Mouse (Mus musculus): ENCODE results near the gene Stk24.
A peak's percentile ranks its signal among the peaks of the same experiment; 100 is the strongest.

Gene Stk24

DNA sequence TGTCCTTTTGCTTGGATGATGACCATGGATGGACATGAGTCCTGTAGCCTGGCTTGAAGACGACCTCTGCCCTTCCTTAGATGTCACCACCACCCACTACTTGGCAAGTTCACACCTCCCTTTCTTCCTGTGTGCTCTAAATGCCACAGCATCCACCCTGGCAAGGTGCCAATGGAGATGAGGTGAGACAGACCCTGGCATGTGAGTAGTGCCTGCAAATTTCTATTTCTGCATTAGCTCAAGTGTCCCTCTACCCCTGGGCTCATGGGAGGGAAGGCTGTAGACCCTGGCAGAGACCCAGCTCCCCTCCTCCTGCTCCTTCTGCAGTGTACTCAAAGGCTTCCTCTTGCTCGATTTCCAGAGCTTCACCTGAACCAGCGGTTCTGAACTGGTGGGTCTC is 64.9 kb downstream of the Stk24 start:
- DNase-seq (ENCODE audit: low read depth, low spot score) = no peak

DNA sequence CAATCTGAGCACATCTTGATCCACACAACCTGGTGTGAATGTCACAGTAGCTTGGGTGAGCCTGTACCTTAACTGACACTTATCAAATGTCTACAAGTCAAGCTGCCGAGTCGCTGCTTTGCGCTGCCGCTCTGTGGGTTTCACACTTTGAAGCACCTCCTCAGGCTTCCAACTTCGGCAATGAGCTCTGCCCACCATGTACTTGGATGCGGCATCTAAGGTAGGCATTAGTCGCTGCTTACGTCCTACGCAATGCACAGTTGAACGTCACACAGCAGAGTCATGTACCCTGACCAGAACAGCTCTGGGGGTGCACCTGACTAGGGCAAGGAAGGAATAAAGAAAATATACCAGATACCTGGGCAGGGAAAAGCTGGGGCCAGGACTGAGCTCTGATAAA is 66.5 kb downstream of the Stk24 start:
- DNase-seq (ENCODE audit: low read depth, low spot score) = no peak

DNA sequence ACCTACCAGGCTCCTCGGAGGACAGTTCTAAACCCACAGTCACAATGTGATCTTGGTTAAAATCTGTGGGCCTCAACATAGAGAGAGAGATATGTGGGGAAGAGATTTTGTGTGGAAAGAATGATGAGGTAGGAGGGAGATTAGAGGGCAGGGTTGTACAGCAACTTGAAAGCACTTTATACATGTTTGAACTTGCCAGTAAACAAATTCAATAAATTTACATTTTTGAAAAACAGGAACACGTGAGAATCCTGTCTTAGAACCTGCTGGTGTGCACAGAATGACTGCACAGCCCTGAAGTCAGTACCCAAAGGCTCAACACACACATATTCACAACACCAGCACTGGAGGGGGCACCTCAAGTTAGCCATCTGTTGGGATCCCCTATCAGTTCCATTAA is 68.7 kb downstream of the Stk24 start:
- DNase-seq (ENCODE audit: low read depth, low spot score) = no peak

DNA sequence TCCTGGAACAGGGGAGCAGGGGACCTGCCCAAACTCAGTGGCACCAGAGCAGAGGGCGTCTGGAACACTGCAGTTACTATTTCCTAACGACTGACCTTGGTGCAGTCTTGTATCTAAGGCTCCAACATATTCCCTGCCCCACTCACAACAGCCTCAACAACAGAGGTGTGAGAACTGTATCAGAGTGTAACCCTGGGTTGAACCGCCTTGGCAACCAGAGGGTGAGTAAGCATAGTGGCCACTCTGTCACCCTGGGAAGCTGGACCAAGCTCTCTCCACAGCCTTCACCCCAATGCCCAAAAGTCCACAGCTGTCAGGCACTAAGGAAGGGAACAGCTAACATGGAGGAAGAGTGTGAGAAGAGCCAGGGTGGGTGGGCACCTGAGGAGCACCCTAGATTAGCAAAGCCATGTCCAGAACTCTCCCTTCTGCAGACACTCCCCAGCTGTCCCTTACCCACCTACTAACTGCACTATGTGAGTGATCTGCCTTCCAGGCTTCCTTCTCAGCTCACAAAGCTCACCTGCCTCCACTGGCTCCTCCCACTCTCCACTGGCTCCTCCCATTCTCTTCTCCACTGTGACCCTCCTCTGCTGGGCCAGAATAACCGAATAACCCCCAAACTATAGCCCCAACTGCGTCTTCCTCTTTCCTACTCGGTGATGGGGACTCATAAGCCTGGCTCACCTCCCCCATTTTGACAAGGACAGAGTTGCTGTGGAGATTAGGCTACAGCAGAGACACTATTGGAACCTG is 69.3 kb downstream of the Stk24 start:
- no peak for DNase-seq (ENCODE audit: low read depth, low spot score)

DNA sequence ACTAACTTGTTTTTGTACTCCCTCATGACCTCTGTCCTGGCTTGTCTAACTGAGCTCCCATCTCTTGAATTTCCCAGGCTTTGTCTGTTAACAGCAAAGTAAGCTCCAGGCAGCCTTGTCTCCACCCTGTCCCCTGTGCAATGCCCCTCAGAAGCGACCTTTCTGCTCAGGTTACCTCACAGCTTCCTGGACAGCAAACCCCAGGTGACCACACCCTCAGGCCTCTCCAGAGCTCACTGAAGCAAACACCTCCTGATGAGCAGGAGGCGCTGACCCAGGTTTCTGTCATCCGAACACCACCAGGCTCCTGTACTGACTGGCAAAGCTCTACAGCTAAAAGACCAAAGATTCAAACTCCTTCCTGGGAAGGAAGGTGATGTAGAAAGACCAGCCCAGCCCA is 69.9 kb downstream of the Stk24 start:
- no peak for DNase-seq (ENCODE audit: low read depth, low spot score)

DNA sequence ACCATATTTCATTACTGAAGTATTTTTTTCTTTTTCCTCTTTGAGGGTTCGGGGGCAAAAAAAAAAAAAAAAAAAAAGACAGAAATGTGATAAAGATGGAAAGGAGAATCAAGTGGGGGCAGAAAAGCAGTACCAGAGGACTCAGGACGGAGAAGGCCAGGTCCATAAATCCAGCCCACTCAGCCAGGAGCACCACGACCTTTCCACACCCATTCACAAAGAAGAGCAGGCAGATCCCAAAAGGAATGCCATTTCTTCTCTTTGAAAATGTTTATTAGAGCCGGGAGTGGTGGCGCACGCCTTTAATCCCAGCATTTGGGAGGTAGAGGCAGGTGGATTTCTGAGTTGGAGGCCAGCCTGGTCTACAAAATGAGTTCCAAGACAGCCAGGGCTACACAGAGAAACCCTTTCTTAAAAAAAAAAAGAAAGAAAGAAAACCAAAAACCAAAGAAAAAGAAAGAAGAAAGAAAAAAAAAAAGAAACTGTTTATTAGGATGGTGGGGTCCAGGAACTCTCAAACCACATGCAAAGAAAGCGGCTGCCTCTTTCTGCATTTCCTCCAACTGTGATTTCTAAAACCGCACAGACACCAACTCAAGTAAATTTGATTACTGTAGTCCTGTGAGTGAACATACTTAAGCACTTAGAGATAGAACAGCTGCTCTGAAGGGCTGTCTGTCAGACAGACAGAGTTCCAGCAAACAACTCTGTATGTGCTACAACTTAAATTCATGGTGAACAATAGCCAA is 74.3 kb downstream of the Stk24 start:
- DNase-seq (ENCODE audit: low read depth, low spot score) = peak; percentile 85

DNA sequence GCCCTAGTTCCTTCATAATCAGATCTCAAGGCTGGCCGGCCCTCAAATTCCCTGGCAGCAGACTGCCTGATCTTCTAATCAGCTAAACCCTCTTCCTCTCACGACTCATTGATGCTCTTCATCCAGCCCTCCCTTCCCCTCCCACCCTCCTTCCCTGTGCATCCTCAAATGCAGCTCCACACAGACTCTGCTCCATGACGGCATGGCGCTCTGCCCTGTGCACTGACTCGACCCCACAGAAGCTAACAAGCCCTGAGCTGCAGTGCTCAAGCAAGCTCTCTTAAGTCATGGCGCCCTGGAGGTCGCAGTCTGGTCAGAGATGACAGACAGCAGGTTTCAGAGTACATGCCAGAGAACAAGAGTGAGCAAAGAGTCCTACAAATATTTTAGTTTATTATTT is 75.3 kb downstream of the Stk24 start:
- DNase-seq (ENCODE audit: low read depth, low spot score) = no peak

DNA sequence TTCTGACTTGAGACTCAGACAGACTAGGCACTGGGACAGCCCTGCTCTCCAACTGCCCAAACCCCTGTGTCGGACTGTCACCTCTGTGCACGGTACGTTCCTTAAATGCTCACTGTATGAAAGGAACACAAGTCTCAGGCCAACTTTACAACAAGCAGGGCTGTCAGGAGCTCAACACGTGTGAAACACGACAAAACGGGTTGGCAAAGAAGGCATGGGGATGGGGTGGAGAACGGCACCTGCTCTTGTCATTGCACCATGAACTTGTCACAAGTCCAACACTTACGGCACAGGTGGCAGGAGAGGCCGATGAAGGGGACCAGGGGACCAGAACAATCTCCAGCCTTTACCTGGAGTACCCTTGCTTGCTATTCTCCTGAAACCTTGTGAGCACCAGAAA is 80.7 kb downstream of the Stk24 start:
- no peak for DNase-seq (ENCODE audit: low read depth, low spot score)

DNA sequence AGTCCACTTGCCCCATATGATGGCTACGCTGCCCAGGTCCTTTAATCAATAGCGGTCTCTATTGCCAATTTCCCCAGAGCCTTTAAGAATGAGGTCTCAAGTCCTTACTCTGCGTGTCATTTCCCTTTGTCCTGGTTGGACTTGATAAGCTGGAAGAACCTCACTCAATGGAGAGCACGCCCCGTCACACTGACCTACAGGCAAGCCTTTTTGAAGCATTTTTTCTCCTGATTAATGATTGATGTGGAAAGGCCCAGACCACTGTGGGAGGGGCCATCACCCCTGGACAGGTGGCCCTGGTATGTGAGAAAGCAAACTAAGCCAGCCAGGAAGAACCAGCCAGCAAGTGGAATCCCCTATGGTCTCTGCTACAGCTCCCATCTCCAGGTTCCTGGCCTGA is 81.3 kb downstream of the Stk24 start:
- no peak for DNase-seq (ENCODE audit: low read depth, low spot score)

DNA sequence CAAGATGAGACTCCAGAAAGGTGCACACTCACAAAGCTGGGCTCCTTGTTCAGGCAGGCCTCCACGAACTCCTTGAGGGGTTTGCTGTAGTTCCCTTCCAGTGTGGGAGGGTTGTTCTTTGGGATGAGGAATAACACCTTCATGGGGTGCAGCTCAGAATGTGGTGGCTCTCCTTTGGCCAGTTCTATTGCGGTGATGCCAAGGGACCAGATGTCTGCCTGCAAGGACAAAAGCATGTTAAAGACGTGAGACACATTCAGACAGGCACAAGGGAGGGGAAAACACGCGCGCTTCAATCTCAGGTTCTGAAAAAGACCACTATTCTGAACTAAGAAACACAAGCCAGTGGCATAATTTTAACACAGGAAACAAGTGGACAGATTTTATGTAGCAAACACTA is 82.7 kb downstream of the Stk24 start:
- no peak for DNase-seq (ENCODE audit: low read depth, low spot score)

DNA sequence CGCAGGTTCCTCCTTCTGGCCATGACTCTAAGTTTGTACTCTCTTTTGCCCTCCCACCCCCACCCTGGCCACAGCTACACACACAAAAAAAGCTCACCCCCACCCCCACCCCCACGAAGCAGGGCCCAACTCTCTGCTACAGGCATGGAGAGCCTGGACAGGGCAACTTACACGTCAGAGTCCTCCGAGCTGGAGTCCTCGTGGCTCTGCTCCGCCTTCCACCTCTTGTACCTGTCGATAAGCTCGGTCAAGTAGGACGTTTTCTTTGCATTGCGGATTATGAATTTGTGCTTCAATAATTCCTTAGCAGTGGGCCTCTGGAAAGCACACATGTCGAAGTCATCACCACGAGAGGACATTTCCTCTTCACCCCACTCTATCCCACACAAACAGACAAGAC is 85.3 kb downstream of the Stk24 start:
- no peak for DNase-seq (ENCODE audit: low read depth, low spot score)

DNA sequence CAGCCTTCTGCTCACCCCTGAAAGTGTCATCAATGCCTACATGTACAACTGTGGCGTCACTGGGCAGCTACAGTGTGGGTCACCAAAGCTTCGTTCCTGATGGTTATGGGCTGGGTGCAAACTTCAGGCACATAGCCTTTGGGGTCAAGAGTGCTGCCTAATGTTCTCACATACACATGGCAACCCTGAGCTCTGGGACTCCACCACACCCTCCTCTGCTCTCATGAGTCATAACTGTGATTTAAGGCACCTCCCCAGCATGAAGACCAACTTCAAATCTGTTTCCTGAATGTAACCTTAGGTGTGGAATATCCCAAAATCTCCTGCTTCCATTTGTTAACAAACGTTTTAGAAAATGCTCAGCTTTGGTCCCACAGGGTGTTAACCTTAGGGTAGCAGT is 87.4 kb downstream of the Stk24 start:
- no peak for DNase-seq (ENCODE audit: low read depth, low spot score)

DNA sequence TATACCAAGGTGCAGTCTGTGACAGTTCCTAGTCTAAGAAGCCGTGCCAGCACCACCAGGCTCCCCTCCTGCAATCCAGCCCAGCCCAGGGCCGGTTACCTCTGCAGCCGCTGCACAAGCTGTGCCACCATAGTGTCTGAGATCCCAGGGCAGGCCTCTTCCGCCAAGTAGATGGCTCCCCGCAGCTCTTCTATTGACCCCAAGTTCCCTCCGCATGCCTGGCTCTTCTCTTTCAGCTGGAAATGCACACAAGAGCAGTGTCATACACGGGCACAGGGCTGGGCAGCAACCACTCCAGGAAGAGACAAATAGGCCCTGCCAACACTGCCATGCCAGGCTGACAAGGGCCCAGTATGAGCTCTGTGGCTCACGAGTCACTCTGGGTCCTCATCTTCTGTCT is 87.9 kb downstream of the Stk24 start:
- no peak for DNase-seq (ENCODE audit: low read depth, low spot score)

DNA sequence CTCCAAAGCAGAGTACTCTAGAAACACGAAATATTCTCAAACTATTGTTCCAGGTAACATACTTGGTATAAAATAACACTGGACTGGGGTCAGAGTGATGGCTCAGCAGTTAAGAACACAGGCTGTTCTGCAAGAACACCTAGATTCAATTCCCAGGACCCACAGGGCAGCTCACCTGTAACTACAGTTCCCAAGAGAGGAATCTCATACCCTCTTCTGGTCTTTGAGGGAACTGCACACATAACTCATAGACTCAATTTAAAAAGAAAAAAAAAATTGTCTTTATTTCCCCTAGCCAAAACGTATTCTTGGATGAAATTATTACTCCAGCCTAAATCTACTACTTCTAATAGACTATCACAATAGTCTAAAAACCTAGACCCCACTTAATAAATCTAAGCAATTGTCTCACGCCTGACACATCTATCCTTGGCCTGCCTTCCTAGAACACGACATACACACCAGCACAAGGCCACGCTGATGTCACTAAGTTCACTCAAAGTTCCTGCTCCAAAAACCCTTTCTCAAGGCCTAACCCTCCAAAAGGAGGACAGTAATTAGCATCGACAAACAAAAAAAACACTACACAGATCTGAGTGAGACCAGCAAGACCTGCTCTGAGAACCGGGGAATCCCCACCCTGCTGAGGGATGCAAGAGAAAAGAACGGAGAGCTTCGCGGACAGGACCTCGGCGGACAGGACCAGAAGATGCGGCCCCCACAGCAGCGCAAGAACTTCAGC is 94.3 kb downstream of the Stk24 start:
- DNase-seq (ENCODE audit: low read depth, low spot score) = no peak

DNA sequence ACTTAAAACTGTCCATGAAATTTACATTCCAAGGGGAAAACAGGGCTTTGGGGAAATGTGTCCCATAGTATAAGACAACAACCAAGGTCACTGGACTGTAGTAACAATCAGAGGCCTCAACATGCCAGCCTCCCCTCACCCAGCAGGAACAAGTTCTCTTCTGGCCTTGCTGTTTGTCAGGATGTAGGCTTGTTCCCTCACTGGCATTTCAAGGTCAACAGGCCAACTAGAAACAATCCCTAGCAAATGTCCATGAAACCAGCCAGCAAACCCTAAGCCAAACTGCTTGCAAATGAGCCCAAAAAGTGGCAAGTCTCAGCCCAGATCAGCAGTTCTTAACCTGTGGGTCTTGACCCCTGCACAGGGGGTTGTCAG is 98.5 kb downstream of the Stk24 start:
- no peak for DNase-seq (ENCODE audit: low read depth, low spot score)

DNA sequence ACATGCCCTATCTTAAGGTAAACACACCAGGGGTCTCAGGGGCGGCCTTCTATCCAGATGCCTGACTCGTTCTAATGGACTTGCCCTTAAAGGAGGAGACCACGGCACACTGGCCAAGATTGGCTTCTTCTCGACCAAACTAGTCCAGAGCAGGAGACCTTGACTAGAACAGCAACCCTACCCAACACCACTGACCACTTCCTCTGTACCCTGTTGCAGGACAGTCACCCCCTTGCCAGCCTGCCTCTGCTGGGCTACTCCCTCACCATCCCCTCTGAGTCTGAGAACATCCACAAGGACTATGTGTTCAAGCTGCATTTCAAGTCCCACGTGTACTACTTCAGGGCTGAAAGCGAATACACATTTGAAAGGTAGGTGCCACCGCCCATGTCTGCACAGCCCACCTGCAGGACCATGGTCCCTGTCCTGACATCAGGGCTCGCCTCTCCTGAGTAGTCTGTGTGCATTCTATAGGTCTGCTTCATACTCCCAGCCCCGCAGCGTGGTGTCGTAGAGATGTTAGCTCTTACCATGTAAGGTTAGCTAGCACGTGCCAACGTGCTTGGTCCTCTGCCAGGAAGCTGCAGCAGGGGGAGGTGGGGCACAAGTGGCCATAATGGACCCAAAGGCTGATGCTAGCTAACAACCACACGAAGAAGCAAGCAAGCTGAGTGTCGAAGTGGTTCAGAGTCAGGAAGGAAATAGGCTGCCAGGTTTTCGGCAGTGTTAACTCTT is 99.0 kb downstream of the Stk24 start:
- no peak for DNase-seq (ENCODE audit: low read depth, low spot score)

DNA sequence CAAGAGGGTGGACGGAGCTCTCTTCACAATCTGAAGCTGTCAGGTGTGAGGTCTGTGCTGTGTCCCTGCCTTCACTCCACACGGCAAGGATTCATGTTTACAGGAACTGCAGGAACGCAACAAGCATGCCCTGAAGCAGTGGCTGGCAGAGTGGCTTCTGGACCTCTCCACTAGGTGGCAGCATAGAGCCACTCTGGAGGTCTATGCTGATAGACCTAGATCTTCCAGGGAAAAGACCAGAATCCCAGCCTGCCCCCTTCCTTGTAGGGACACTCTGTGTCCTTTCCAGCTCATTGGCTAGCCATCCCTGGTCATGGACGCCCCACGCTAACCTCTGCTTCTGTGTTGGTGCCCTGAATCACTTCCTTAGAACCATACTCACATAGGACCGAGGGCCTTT is 100.7 kb downstream of the Stk24 start:
- peak; percentile 70 for DNase-seq (ENCODE audit: low read depth, low spot score)

DNA sequence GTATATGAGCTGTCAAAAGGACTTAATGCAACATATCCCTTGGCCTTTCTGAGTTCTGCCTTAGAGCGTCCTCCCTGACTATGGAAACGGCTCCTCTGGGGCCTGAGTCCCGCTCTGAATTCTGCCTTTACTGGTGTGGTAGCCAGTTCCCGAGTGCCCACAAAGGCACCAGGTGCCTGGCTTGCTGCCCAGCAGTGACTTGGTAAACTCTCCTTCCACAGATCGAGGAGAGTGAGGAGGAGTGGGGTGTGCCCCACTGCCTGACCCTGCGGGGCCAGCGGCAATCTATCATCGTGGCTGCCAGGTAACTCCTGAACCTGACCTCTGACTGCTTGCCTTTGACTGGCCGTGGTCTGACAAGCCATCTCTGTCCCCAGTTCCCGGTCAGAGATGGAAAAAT is 103.8 kb downstream of the Stk24 start:
- DNase-seq (ENCODE audit: low read depth, low spot score) = no peak

DNA sequence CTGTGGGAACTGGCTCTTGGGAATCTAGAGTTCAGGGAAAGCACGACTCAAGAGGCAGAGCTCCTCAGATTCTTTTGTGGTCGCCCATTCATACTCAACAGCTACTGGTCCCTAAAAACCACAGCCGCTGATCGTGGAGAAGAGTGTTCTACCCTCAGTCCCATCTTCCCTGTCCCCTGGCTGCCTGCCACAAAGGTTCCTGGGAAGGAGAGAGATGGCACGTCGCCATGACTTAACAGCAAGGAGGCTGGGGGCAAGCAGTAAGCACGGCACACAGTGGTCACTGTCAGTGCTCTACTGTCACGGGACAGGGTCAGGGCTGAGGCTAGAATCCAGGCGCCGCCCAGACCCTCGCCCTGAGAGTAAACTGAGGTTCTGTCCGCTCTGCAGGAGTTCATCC is 104.8 kb downstream of the Stk24 start:
- DNase-seq (ENCODE audit: low read depth, low spot score) = no peak

DNA sequence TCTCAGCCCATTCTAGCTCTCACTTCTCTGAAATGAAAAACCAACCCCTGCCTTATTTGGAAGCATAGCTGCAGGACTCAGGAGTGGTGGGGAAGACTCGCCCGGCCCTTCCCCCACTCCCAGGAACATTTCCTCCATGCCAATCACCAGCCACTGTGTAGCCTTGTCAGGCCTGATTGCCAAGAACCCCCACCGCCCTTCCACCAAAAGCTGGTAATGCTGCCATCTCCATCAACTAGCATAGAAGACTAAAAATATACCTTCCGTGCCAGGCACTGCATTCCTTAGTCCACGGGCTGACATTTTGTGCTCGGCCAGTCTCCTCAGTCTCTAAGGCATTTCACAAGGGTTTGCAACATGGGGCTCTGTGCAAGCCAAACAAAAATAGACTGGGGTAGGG is 109.3 kb downstream of the Stk24 start:
- DNase-seq (ENCODE audit: low read depth, low spot score) = no peak

DNA sequence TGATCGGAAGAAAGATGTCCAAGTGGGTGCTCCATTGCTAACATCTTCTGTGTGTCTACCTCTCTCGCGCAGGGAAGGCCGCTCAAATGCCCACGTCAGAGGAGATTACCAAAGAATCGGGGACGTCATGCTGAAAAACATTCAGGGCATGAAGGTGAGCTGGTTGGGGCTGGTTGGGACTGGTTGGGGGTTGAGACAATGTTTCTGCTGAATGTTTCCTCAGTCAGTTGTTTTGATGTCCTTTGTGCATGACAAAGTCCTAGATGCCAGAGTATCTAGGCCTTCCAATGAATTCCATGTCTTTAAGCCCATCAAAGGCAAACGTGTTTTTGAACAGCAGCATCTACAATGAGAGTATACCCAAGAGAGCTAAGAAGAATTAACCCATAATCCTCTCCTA is 112.0 kb downstream of the Stk24 start:
- peak; percentile 67 for DNase-seq (ENCODE audit: low read depth, low spot score)

DNA sequence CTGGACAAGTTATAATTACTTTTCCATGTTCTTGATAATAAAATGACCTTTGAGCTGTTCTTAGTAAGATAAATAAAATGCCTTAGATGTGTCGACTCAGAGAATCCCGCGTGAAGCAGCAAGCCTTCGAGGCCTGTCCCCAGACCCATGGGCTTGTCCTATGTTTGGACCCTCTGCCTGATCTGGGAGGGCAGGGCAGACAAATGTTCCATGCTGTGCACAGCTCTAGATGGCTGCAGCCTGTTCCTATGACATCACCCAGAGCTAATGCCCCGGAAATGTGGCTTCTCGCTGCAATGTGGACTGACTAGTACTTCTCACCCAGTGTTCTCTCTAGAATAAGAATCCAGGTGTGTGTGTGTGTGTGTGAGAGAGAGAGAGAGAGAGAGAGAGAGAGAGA is 115.4 kb downstream of the Stk24 start:
- no peak for DNase-seq (ENCODE audit: low read depth, low spot score)

Data from R1 (cell line).